Comparison of ENCODE assay signal across 28 mouse cellular contexts in the genomic region with DNA sequence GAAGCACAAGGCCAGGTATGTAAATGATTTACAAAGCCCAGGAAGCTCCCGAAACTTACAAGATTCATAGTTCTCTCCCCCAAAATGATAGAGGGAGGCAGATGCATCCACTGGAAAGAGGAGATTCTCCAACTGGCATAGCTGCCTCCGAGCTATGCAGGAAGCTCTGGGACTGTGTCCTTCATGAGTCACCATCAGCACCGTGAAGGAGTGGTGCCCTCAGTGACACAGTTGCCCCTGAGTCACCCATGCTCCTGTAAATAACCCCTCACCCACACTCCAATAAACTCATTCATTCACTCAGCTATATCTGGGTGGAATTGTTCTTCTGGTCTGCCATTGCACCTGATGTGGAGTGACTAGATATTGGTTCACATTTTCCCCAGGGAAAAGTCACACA.
DNase-seq lines count a peak whose midpoint lies in the region; ATAC-seq and TF ChIP-seq lines count a peak whose summit lies in the region.
"Had no signal": no experiment of that assay in that cellular context is flagged by ENCODE, and none has a peak within 500 bp of the region (broad histone marks: within the 10 kb centered on the region; RNA-seq: fewer than 3 reads in every experiment).

No protein-coding gene starts in this region.

- H3K36me3 ChIP-seq in stomach, postnatal 0 days (ENCODE audit: control insufficient read depth, insufficient read depth, low read length) = no peaks in the 10 kb centered on the region
- H3K36me3 ChIP-seq: embryonic facial prominence, embryonic 10.5 days; embryonic facial prominence, embryonic 13.5 days; G1E; heart, embryonic 13.5 days had no signal

- no peaks in the 10 kb centered on the region for H3K27me3 ChIP-seq in stomach, postnatal 0 days (ENCODE audit: control insufficient read depth, insufficient read depth, low read length)
- H3K27me3 ChIP-seq: forebrain, embryonic 13.5 days; heart, embryonic 13.5 days had no signal

- no peak overlapping the region for H3K4me2 ChIP-seq in stomach, postnatal 0 days (replicated peaks; ENCODE audit: low read depth)
- H3K4me2 ChIP-seq: embryonic facial prominence, embryonic 13.5 days; forebrain, embryonic 13.5 days; heart, embryonic 13.5 days; hindbrain, embryonic 14.5 days had no signal

- H3K4me3 ChIP-seq in stomach, postnatal 0 days (ENCODE audit: low read depth, low read length) = no peak overlapping the region
- H3K4me3 ChIP-seq: embryonic facial prominence, embryonic 10.5 days; embryonic facial prominence, embryonic 13.5 days; erythroblast, embryonic 14.5 days; forebrain, embryonic 13.5 days; gastrocnemius, adult 2 months; heart, embryonic 13.5 days had no signal

- no peak for TF ChIP-seq CTCF in stomach, postnatal 0 days (IDR thresholded peaks at IDR 0.05; ENCODE audit: low read depth)

- H3K27ac ChIP-seq in stomach, postnatal 0 days (replicated peaks) = no peak overlapping the region
- H3K27ac ChIP-seq: embryonic facial prominence, embryonic 10.5 days; embryonic facial prominence, embryonic 13.5 days; forebrain, embryonic 13.5 days; gastrocnemius, adult 2 months; heart, embryonic 13.5 days; hindbrain, embryonic 14.5 days; hindbrain, postnatal 0 days had no signal

- H3K9ac ChIP-seq in stomach, postnatal 0 days (ENCODE audit: low read length) = no peak overlapping the region
- H3K9ac ChIP-seq: embryonic facial prominence, embryonic 13.5 days; forebrain, embryonic 13.5 days; forebrain, postnatal 0 days; heart, embryonic 13.5 days; hindbrain, embryonic 14.5 days had no signal

- DNase-seq in adrenal gland, adult 8-10 months = peak; percentile 6
- no peak for DNase-seq in adrenal gland, postnatal 4 days (ENCODE audit: low spot score in 2 of 2)
- peak; percentile 24 for DNase-seq in 3T3-L1 (ENCODE audit: low read depth, low spot score)
- peak; percentile 2 for DNase-seq in 416B (ENCODE audit: low read depth)
- DNase-seq in stomach, postnatal 0 days (ENCODE audit: low spot score) = no peak
- no peak for DNase-seq in embryo, embryonic 9.5 days (ENCODE audit: extremely low spot score)
- DNase-seq: B cell, adult 2 months; cerebellum, adult 18-20 months; cerebellum, adult 9-10 months; cerebellum, postnatal 14 days; forebrain, postnatal 0 days; gastrocnemius, adult 2 months; gastrocnemius, postnatal 14 days; heart, adult 11 months; heart, postnatal 14 days; heart, postnatal 4 days; kidney, adult 18-20 months; kidney, adult 9 months had no signal

- ATAC-seq in stomach, postnatal 0 days (ENCODE audit: low FRiP score, low TSS enrichment) = peak; percentile 67; the same call in 1 of the 2 replicates
- ATAC-seq: forebrain, embryonic 13.5 days; forebrain, postnatal 0 days; hindbrain, postnatal 0 days; inflammation-experienced regulatory T-cells, adult 6 months; intestine, embryonic 16.5 days had no signal

- no peaks in the 10 kb centered on the region for H3K9me3 ChIP-seq in stomach, postnatal 0 days (ENCODE audit: control insufficient read depth, low read length)
- H3K9me3 ChIP-seq: embryonic facial prominence, embryonic 10.5 days; embryonic facial prominence, embryonic 13.5 days; forebrain, embryonic 13.5 days; heart, embryonic 13.5 days had no signal

- TF ChIP-seq EP300 in stomach, postnatal 0 days (optimal IDR thresholded peaks at IDR 0.05) = no peak

- no peaks in the 10 kb centered on the region for H3K4me1 ChIP-seq in stomach, postnatal 0 days (replicated peaks; ENCODE audit: control insufficient read depth, insufficient read depth)
- H3K4me1 ChIP-seq: embryonic facial prominence, embryonic 13.5 days; forebrain, embryonic 13.5 days had no signal

- WGBS in stomach, postnatal 0 days = 65% methylated on average over 3 of the region's 3 CpGs

Comparison
In these comparisons a context has a peak if more than half of its experiments do, and no peak if none do; other contexts are left out.
1. DNase-seq: peak in adrenal gland, adult 8-10 months (single experiment), 3T3-L1 (single experiment) and 416B (single experiment); none in adrenal gland, postnatal 4 days (0 of 2), stomach, postnatal 0 days (single experiment) and embryo, embryonic 9.5 days (single experiment).